Mouse (Mus musculus) forebrain, embryonic 14.5 days (tissue): ENCODE data around the gene Vps13d. TPM values are rescaled to one million over a fixed set of nuclear protein-coding genes. Genes with fewer than 3 reads are reported as not detected.

Experiments
- ATAC-seq: fragments of 200-750 bp; cut with Nextera tagmentation; 2 replicates; pipeline ENCODE4 v1.8.0; 2017; ENCODE audit warnings: mild to moderate bottlenecking, moderate library complexity
- DNase-seq: peaks from one replicate; pipeline ENCODE4 v3.0.0-alpha.2; 2015; ENCODE audit warnings: low spot score
- H3K27ac ChIP-seq: fragments of 300-500 bp; sonication (generic); 2 replicates; pipeline ENCODE4 v1.5.1; 2014; ENCODE audit warnings: low read depth, mild to moderate bottlenecking, control low read depth, low read length, moderate library complexity
- H3K27me3 ChIP-seq: fragments of 300-500 bp; sonication (generic); replicated peaks from 2 replicates; pipeline ENCODE4 v1.6.1; 2014; ENCODE audit warnings: low read length, control low read depth, mixed read lengths; ENCODE audit not compliant: control insufficient read depth, insufficient read depth
- H3K36me3 ChIP-seq: fragments of 300-500 bp; sonication (generic); 2 replicates; pipeline ENCODE4 v1.6.1; 2014; ENCODE audit warnings: low read length, control low read depth; ENCODE audit not compliant: control insufficient read depth, insufficient read depth
- H3K4me1 ChIP-seq: fragments of 300-500 bp; sonication (generic); 2 replicates; pipeline ENCODE4 v1.6.1; 2014; ENCODE audit warnings: antibody characterized with exemption, low read length, control low read depth; ENCODE audit not compliant: control insufficient read depth, insufficient read depth
- H3K4me2 ChIP-seq: fragments of 300-500 bp; sonication (generic); 2 replicates; pipeline ENCODE4 v1.6.1; 2014; ENCODE audit warnings: mild to moderate bottlenecking, control low read depth, low read length
- H3K4me3 ChIP-seq: fragments of 300-500 bp; sonication (generic); 2 replicates; pipeline ENCODE4 v1.5.1; 2014; ENCODE audit warnings: low read depth, low read length, control low read depth
- H3K9ac ChIP-seq: fragments of 300-500 bp; sonication (generic); 2 replicates; pipeline ENCODE4 v1.6.1; 2014; ENCODE audit warnings: mild to moderate bottlenecking, low read length, control low read depth, moderate library complexity
- H3K9me3 ChIP-seq: fragments of 300-500 bp; sonication (generic); replicated peaks from 2 replicates; pipeline ENCODE4 v1.6.1; 2016; ENCODE audit warnings: low read length, control low read depth, mixed read lengths; ENCODE audit not compliant: control insufficient read depth
- WGBS: fragments of 180-500 bp; shearing (Covaris S2); extraction: QIAGEN DNeasy Blood & Tissue Kit; methylation state at CpG from one replicate; pipeline ENCODE4 v1.1.7; 2014; 5-methylcytosine and 5-hydroxymethylcytosine counted together
- polyA plus RNA-seq: library from polyadenylated mRNA; unstranded; fragments of >200 nt; fragmentation: Nextera tagmentation; extraction: Ambion mirVana; gene quantifications from 2 replicates; pipeline ENCODE4 v1.2.1, GENCODE M21; 2014

The Vps13d gene
- polyA plus RNA-seq, 1 experiment from 2014 or later, result 9.0 TPM

GRCm38 (mm10) chr4:145020383-145020782 lies 174.4 kb downstream of the Vps13d start:
- H3K27ac ChIP-seq, result no peak overlapping the region
- H3K36me3 ChIP-seq, result peaks cover 17% of the 10 kb centered on the region
- H3K27me3 ChIP-seq, result no peaks in the 10 kb centered on the region
- 94% methylated on average over 2 of the region's 2 CpGs for WGBS
- no peak overlapping the region for H3K9ac ChIP-seq
- no peak overlapping the region for H3K4me3 ChIP-seq
- no peaks in the 10 kb centered on the region for H3K4me1 ChIP-seq
- H3K4me2 ChIP-seq, result no peak overlapping the region
- DNase-seq, result no peak
- no peaks in the 10 kb centered on the region for H3K9me3 ChIP-seq
- no peak for ATAC-seq

- WGBS, result 89% methylated on average over 3 of the region's 3 CpGs
- H3K4me1 ChIP-seq, result no peaks in the 10 kb centered on the region
- no peak overlapping the region for H3K4me2 ChIP-seq
- no peak overlapping the region for H3K4me3 ChIP-seq
- DNase-seq (no peak), ATAC-seq (no peak)
- no peak overlapping the region for H3K9ac ChIP-seq
- H3K36me3 ChIP-seq, result peaks cover 17% of the 10 kb centered on the region
- no peaks in the 10 kb centered on the region for H3K27me3 ChIP-seq
- H3K9me3 ChIP-seq, result no peaks in the 10 kb centered on the region
- no peak overlapping the region for H3K27ac ChIP-seq
Measured at GRCm38 (mm10) chr4:145019121-145019714, 175.6 kb downstream of the Vps13d start.

- no peak overlapping the region for H3K27ac ChIP-seq
- WGBS, result 93% methylated on average over 2 of the region's 2 CpGs
- peaks cover 17% of the 10 kb centered on the region for H3K36me3 ChIP-seq
- H3K4me2 ChIP-seq, result no peak overlapping the region
- no peaks in the 10 kb centered on the region for H3K27me3 ChIP-seq
- H3K4me3 ChIP-seq, result no peak overlapping the region
- no peak overlapping the region for H3K9ac ChIP-seq
- ATAC-seq (no peak), DNase-seq (no peak)
- no peaks in the 10 kb centered on the region for H3K9me3 ChIP-seq
- no peaks in the 10 kb centered on the region for H3K4me1 ChIP-seq
Measured at GRCm38 (mm10) chr4:145017745-145018144, 177.1 kb downstream of the Vps13d start.

GRCm38 (mm10) chr4:145016669-145017068 lies 178.1 kb downstream of the Vps13d start:
- no peak overlapping the region for H3K4me3 ChIP-seq
- H3K9ac ChIP-seq, result no peak overlapping the region
- DNase-seq (no peak), ATAC-seq (no peak)
- H3K4me2 ChIP-seq, result no peak overlapping the region
- H3K4me1 ChIP-seq, result no peaks in the 10 kb centered on the region
- H3K36me3 ChIP-seq, result peaks cover 17% of the 10 kb centered on the region
- H3K27ac ChIP-seq, result no peak overlapping the region
- H3K27me3 ChIP-seq, result no peaks in the 10 kb centered on the region
- WGBS, result 100% methylated on average over 1 of the region's 1 CpGs
- no peaks in the 10 kb centered on the region for H3K9me3 ChIP-seq

- H3K9ac ChIP-seq, result no peak overlapping the region
- DNase-seq (no peak), ATAC-seq (no peak)
- H3K27me3 ChIP-seq, result no peaks in the 10 kb centered on the region
- H3K4me3 ChIP-seq, result no peak overlapping the region
- H3K4me1 ChIP-seq, result no peaks in the 10 kb centered on the region
- H3K27ac ChIP-seq, result no peak overlapping the region
- H3K9me3 ChIP-seq, result no peaks in the 10 kb centered on the region
- H3K4me2 ChIP-seq, result no peak overlapping the region
- 93% methylated on average over 4 of the region's 4 CpGs for WGBS
- H3K36me3 ChIP-seq, result peaks cover 13% of the 10 kb centered on the region
Measured at GRCm38 (mm10) chr4:145014632-145014960, 180.2 kb downstream of the Vps13d start.

GRCm38 (mm10) chr4:145013760-145014631 lies 180.8 kb downstream of the Vps13d start:
- no peak overlapping the region for H3K4me2 ChIP-seq
- H3K9ac ChIP-seq, result no peak overlapping the region
- no peak overlapping the region for H3K4me3 ChIP-seq
- WGBS, result 86% methylated on average over 7 of the region's 7 CpGs
- no peak overlapping the region for H3K27ac ChIP-seq
- no peaks in the 10 kb centered on the region for H3K9me3 ChIP-seq
- ATAC-seq (no peak), DNase-seq (no peak)
- no peaks in the 10 kb centered on the region for H3K4me1 ChIP-seq
- no peaks in the 10 kb centered on the region for H3K27me3 ChIP-seq
- peaks cover 7% of the 10 kb centered on the region; the same call in 1 of the 2 replicates for H3K36me3 ChIP-seq

- 96% methylated on average over 4 of the region's 4 CpGs for WGBS
- Histone ChIP-seq H3K4me1 (no peaks in the 10 kb centered on the region), H3K27me3 (no peaks in the 10 kb centered on the region), H3K9ac (no peak overlapping the region), H3K4me2 (no peak overlapping the region), H3K9me3 (no peaks in the 10 kb centered on the region), H3K27ac (no peak overlapping the region), H3K4me3 (no peak overlapping the region), H3K36me3 (0 out of 2 replicates have a peak, but pooled peaks cover 6% of the 10 kb centered on the region)
- DNase-seq (no peak), ATAC-seq (no peak)
Measured at GRCm38 (mm10) chr4:145013187-145013586, 181.6 kb downstream of the Vps13d start.

- 79% methylated on average over 3 of the region's 3 CpGs for WGBS
Measured at GRCm38 (mm10) chr4:145011156-145011555, 183.6 kb downstream of the Vps13d start.

GRCm38 (mm10) chr4:145009934-145010333 lies 184.9 kb downstream of the Vps13d start:
- Histone ChIP-seq H3K27me3 (no peaks in the 10 kb centered on the region), H3K4me1 (no peaks in the 10 kb centered on the region), H3K9me3 (no peaks in the 10 kb centered on the region), H3K4me2 (no peak overlapping the region), H3K9ac (no peak overlapping the region), H3K36me3 (no peaks in the 10 kb centered on the region), H3K27ac (no peak overlapping the region), H3K4me3 (no peak overlapping the region)
- ATAC-seq, result no peak
- 92% methylated on average over 7 of the region's 7 CpGs for WGBS
- no peak for DNase-seq

More at GRCm38 (mm10) chr4:145011156-145011555, 183.6 kb downstream of the Vps13d start:
- no peak overlapping the region for H3K4me3 ChIP-seq
- no peak for DNase-seq
- ATAC-seq, result no peak
- H3K4me1 ChIP-seq, result no peaks in the 10 kb centered on the region
- H3K9me3 ChIP-seq, result no peaks in the 10 kb centered on the region
- no peak overlapping the region for H3K27ac ChIP-seq
- H3K4me2 ChIP-seq, result no peak overlapping the region
- H3K9ac ChIP-seq, result no peak overlapping the region
- H3K27me3 ChIP-seq, result no peaks in the 10 kb centered on the region
- 0 out of 2 replicates have a peak, but pooled peaks cover 1% of the 10 kb centered on the region for H3K36me3 ChIP-seq
